Mouse (Mus musculus): ENCODE results near the gene Esf1. TPM values are rescaled to one million over a fixed set of nuclear protein-coding genes. Genes with fewer than 3 reads are reported as not detected.
"Not testable (repeated sequence)": the region's sequence is repeated elsewhere in the genome, so short reads cannot be mapped to it uniquely, and the experiment has no call there.

Gene Esf1
- total RNA-seq, 2 experiments from 2014 or later, result 10.8 to 11.7 TPM

DNA sequence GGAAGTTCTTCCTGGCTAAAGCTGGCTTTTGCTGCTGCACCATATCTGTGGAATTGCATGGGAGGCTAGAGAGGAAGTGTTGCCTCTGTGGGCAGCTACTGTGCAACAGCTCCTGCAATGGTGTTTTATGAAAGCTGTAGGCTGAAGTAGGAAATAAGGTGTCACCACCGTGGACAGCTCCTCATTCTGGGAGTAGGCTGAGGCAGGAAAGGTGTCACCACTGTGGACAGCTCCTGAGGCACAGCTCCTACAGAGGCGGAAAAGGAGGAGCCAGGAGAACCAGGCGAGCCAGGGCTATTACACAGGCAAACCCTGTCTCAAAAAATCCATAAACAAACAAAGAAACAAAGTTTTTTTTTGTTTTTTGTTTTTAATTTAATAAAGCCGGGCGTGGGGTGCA, 74.3 kb downstream of the Esf1 start:
- no peak for DNase-seq

DNA sequence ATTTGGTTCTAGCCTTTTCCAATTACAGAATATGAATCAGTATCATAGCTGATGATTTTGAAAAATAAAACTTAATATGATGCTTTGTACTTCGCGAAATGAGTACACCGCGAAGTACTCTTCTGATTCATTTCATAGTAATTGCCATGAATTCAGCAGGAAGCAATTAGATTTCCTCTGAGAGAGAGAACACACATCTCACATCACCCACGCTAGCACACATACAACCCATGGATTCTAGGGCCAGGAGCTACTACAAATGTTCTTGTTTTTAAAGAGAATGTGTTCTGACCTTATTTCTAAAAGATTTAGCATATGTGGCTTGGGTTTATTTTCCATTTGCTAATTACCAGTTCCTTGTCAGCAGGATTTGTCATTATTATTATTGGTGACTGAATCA, 76.9 kb downstream of the Esf1 start:
- DNase-seq, result no peak

DNA sequence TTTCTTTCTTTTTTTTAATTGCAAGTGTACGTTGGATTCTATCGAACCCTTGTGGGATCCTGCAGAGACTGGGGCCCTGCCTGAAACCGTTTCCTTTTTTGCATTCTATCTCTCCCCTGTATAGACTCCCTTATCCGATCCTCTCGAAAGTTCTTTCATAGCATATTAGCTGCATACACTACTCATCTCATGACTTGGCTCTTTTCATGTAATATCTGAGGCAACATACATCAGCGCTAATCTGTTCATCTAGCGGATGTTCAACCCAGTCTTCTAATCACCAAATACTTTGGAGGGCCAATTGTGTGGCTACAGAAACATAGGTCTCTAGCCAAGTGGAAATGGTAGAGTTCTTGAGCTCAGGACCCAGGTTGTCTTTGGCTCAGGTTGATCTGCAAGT, 86.1 kb downstream of the Esf1 start:
- DNase-seq, result no peak

DNA sequence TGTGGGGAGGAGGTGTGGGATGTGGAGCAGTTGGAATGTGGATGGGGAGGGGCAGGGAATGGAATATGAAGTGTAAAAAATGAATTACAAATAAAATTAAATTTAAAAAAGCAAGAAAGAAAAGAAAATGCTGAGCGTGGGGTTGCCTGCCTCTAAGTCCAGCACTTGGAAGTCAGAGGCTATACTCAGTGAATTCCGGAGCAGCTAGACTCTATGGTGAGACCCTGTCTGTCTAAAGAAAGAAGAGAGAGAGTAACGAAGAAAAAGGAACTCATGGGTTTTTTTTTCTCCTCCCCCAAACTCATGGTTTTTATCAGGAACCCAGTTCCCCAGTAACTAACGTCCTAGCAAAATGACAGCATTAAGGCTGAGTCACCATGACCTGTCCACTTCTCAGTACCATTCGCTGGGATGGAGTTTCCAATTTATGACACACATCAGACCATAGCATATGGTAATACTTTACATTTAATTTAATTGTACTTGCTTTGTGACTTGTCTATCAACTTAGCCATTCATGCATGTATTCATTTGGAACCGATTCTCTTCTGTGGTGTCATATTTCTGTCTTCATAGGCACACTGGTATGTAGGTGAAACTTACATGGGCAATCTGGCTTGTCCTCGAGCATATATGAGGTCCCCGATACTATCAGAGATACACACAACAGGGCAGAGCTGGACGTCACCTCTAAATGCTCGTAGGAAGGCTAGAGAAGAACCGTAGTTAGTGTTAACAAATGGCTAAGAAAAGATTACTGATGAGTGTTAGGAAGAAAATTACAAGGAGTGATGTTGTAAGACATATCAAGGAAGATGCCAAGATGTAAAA, 89.4 kb downstream of the Esf1 start:
- no peak for DNase-seq

DNA sequence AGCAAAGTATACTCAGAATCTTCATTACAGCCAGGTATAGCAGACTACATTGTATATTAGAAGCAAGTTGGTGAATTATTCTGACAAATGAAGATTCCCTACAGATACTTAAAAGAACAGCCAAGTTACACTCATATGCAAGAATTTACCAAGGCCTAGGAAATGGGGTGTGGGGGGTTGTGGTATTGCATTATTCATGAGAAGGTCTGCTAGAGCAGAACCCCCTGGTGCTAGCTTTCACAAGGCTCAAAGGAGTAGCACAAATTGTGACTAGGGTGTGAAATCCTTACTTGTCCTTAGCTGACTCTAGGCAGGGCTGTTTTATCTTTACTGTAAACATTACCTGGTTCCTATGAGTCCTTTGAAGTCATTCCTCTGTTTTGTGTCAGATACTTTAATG, 91.1 kb downstream of the Esf1 start:
- not testable (repeated sequence) for DNase-seq

DNA sequence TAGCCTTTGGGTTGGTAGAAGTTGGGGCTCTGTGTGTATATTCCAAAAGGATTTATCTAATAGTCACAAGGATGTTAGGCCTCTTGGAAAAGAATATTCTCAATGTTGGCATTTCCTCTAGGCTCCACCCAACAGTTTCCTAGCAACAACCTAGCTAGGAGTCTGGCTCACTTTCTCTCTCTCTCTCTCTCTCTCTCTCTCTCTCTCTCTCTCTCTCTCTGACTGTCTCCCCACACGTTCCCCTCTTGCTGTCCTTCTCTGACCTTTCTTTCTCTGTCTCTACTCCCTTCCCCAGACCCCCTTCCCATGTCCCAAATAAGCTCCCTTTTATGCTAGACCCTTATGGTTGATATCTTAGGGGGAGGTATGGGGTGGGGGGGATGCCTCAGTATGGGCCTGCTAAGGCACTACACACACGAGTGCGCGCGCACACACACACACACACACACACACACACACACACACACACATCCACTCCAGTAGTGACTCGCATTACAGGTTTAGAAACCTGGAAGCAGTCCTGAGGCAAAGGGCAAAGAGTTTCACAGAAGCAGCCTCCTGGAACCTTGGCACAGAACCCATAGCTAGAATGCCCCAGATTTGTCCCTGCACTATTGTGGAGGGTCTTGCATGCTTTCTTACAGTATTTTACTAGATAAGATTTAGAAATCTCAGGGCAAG, 91.6 kb downstream of the Esf1 start:
- DNase-seq, result no peak

DNA sequence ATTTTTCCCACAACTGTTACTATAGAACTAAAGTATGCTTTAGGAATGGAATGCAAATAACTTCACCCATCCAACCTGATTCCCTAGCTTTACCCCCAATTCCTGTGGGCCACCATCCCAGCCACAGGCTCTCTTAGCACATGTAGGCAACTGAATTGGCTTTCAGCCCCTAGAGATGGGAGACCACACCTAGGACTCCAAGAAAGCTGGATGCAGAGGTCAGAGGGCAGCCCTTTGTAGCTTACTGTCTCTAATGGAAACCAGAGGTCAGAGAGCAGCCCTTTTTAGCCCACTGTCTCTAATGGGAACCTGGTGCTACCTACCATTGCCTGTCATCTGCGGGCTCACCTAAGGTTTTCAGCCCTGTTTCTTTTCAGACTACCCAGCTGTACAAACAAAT, 92.9 kb downstream of the Esf1 start:
- no peak for DNase-seq

DNA sequence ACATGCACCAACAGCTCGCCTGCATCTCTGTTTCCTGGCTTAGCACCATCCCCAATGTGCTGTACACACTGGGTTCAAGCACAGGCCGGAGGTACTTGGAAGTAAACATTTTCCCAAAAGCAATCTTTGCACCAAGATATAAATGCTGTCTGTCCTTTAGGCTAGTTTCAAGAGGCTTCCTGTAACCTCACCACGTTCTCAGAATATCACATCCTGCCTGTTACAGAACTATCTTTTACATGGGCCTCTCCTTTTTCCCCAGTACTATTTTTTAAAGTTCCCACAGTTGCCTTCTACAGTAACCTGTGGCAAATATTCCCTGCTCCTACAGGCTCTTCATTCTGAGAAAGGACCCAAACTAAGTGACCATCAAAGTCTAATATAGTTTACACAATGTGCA, 95.2 kb downstream of the Esf1 start:
- no peak for DNase-seq

Other genes with a start within 250 kb of the Esf1 start
- gene Tasp1, start 103.8 kb downstream of the Esf1 start, total RNA-seq (2021), result 1 to 10 TPM; 4.2 to 5.0 TPM
- gene Gm17374, start 18.5 kb downstream of the Esf1 start, total RNA-seq (2021), result not detected
- 10 to 100 TPM; 37.5 to 41.7 TPM for gene Ndufaf5, start 85 bp upstream of the Esf1 start, total RNA-seq (2021)
- under 1 TPM; 0.20 to 0.24 TPM for gene Sel1l2, start 219.1 kb upstream of the Esf1 start, total RNA-seq (2021)
- gene Macrod2, start 224.7 kb upstream of the Esf1 start, total RNA-seq (2021), result 10 to 100 TPM; 12.7 to 17.0 TPM